Mouse (Mus musculus) intestine, embryonic 16.5 days (tissue): ENCODE measurements around the gene Mfsd11. TPM values are rescaled to one million over a fixed set of nuclear protein-coding genes. Genes with fewer than 3 reads are reported as not detected.
"Not testable (repeated sequence)": the region's sequence is repeated elsewhere in the genome, so short reads cannot be mapped to it uniquely, and the experiment has no call there.

Source experiments
- ATAC-seq: fragments of 200-750 bp; cut with Nextera tagmentation; 2 replicates; pipeline ENCODE4 v1.8.0; 2017; ENCODE audit warnings: moderate TSS enrichment, moderate library complexity
- H3K27ac ChIP-seq: fragments of 300-500 bp; sonication (generic); 2 replicates; pipeline ENCODE4 v1.5.1; 2014; ENCODE audit warnings: mild to moderate bottlenecking, low read length
- H3K27me3 ChIP-seq: fragments of 300-500 bp; sonication (generic); replicated peaks from 2 replicates; pipeline ENCODE4 v1.6.1; 2014; ENCODE audit warnings: low read length, control low read depth, mixed read lengths; ENCODE audit not compliant: control insufficient read depth, insufficient read depth
- H3K36me3 ChIP-seq: fragments of 300-500 bp; sonication (generic); 2 replicates; pipeline ENCODE4 v1.6.1; 2014; ENCODE audit warnings: low read length, control low read depth; ENCODE audit not compliant: control insufficient read depth, insufficient read depth
- H3K4me1 ChIP-seq: fragments of 300-500 bp; sonication (generic); 2 replicates; pipeline ENCODE4 v1.6.1; 2014; ENCODE audit warnings: low read length, control low read depth, mixed read lengths; ENCODE audit not compliant: control insufficient read depth, insufficient read depth
- H3K4me2 ChIP-seq: fragments of 300-500 bp; sonication (generic); 2 replicates; pipeline ENCODE4 v1.6.1; 2014; ENCODE audit warnings: low read depth, low read length, control low read depth
- H3K4me3 ChIP-seq: fragments of 300-500 bp; sonication (generic); 2 replicates; pipeline ENCODE4 v1.5.1; 2014; ENCODE audit warnings: mild to moderate bottlenecking, low read length
- H3K9ac ChIP-seq: fragments of 300-500 bp; sonication (generic); 2 replicates; pipeline ENCODE4 v1.6.1; 2014; ENCODE audit warnings: low read depth, low read length
- H3K9me3 ChIP-seq: fragments of 300-500 bp; sonication (generic); 2 replicates; pipeline ENCODE4 v1.6.1; 2016; ENCODE audit warnings: low read length, control low read depth; ENCODE audit not compliant: control insufficient read depth
- WGBS: fragments of 180-500 bp; shearing (Covaris S2); extraction: QIAGEN DNeasy Blood & Tissue Kit; methylation state at CpG from one replicate; pipeline ENCODE4 v1.1.7; 2014; 5-methylcytosine and 5-hydroxymethylcytosine counted together
- polyA plus RNA-seq: library from polyadenylated mRNA; unstranded; fragments of >200 nt; fragmentation: Nextera tagmentation; extraction: Ambion mirVana; gene quantifications from 2 replicates; pipeline ENCODE4 v1.2.1, GENCODE M21; 2015

Gene Mfsd11
- polyA plus RNA-seq, 1 experiment from 2014 or later: 47.3 TPM

DNA sequence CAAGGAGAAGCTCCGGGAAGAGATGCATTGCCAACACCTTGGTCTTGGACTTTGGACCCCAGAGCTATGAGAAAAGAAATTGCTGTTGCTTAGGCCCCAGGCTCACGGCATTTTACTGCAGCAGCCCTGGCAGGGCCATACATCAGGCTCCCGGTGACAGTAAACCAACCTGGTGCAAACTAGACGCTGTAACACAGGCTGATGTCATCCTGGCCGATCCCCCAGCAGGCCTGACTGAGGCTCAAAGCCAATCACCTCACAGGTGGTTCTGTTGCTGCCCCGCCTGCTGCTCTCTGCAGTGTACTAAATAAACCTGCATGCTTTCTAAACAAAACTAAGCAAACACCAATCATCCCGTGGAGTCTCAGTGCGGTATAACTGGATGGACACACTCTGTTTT, 33.5 kb upstream of the Mfsd11 start:
- peak overlapping the region; percentile 29 for H3K9ac ChIP-seq
- WGBS: 27% methylated on average over 8 of the region's 8 CpGs
- H3K9me3 ChIP-seq: no peaks in the 10 kb centered on the region
- H3K27ac ChIP-seq: peak overlapping the region; percentile 77
- H3K4me1 ChIP-seq: peaks cover 67% of the 10 kb centered on the region
- no peaks in the 10 kb centered on the region for H3K36me3 ChIP-seq
- peak overlapping the region; percentile 19; the same call in 1 of the 2 replicates for H3K4me2 ChIP-seq
- no peak overlapping the region for H3K4me3 ChIP-seq
- ATAC-seq: peak; percentile 87
- H3K27me3 ChIP-seq: no peaks in the 10 kb centered on the region

- H3K4me3 ChIP-seq: no peak overlapping the region
- no peak overlapping the region for H3K9ac ChIP-seq
- no peaks in the 10 kb centered on the region for H3K27me3 ChIP-seq
- peaks cover 56% of the 10 kb centered on the region for H3K4me1 ChIP-seq
- no peak for ATAC-seq
- no peaks in the 10 kb centered on the region for H3K9me3 ChIP-seq
- H3K4me2 ChIP-seq: no peak overlapping the region
- 77% methylated on average over 5 of the region's 5 CpGs for WGBS
- peak overlapping the region; percentile 77; the same call in 1 of the 2 replicates for H3K27ac ChIP-seq
- H3K36me3 ChIP-seq: no peaks in the 10 kb centered on the region
These were observed 32.2 kb upstream of the Mfsd11 start for GRCm38 (mm10) chr11:116819932-116820593.

GRCm38 (mm10) chr11:116821057-116821940, 30.9 kb upstream of the Mfsd11 start:
- Histone ChIP-seq H3K27me3 (no peaks in the 10 kb centered on the region), H3K9me3 (no peaks in the 10 kb centered on the region), H3K4me3 (no peak overlapping the region), H3K4me1 (peaks cover 59% of the 10 kb centered on the region), H3K9ac (peak overlapping the region; percentile 17; the same call in 1 of the 2 replicates), H3K27ac (peak overlapping the region; percentile 7; the same call in 1 of the 2 replicates), H3K4me2 (no peak overlapping the region), H3K36me3 (no peaks in the 10 kb centered on the region)
- no peak for ATAC-seq
- WGBS: 60% methylated on average over 13 of the region's 13 CpGs

DNA sequence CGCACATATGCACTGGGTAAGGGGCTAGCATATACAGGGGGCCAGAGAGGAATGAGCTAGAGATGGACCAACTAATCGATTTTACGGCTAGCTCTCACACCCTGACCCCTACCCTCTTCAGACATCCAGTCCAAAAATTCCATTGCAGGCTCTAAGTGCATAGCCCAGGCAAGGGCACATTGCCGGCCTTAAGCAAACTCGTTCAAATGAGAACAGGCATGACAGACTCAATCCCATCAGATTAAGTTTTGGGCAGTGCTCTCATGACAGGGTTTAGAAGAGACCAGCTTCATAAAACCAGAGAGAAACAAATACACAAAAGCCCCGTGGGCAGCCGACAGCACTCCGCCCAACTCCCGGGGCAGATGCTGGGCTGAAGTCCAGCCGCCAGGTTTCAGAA, 30.0 kb upstream of the Mfsd11 start:
- ATAC-seq: no peak
- Histone ChIP-seq H3K4me1 (peaks cover 61% of the 10 kb centered on the region), H3K9ac (no peak overlapping the region), H3K36me3 (no peaks in the 10 kb centered on the region), H3K9me3 (no peaks in the 10 kb centered on the region), H3K4me3 (no peak overlapping the region), H3K4me2 (no peak overlapping the region), H3K27me3 (no peaks in the 10 kb centered on the region), H3K27ac (no peak overlapping the region)
- 55% methylated on average over 10 of the region's 10 CpGs for WGBS

DNA sequence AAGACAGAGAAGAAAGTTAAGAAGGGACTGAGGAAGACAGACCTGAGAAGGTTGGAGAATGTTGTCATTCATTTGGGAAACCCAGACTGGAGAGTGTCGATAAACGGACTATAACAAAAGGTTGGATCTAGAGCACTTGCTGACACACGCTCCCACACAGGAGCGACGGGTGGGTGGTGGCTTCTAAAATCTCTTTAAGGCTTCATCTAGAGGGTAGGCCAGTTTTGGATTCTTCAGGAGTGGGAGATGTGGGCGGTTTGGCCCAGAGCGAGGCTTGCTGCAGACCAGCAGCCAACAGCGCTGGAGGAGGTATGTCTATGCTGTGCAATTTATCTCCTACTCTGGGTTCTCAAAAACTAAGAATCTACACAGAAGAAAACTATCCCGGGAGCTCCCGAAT, 29.6 kb upstream of the Mfsd11 start:
- WGBS: 81% methylated on average over 10 of the region's 10 CpGs
- Histone ChIP-seq H3K4me1 (peaks cover 61% of the 10 kb centered on the region), H3K27ac (no peak overlapping the region)

DNA sequence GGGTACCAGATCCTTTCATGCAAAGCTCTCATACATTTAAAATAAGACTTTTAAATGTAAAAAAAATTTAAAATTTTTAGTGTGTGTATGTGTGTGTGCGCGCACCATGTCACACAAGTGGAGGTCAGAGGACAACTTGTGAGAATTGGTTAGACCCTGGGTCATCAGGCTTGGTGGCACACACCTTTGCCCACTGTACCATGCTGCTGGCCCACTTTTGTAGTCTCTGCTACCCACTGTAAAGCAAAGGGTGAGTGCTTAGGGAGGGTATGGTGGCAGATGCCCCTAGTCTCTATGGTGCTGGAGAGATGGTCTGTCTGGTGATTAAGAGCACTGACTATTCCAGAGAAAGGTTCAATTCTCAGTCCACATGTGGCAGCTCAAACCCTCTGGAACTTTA, 29.0 kb upstream of the Mfsd11 start:
- 99% methylated on average over 2 of the region's 2 CpGs for WGBS
- H3K36me3 ChIP-seq: no peaks in the 10 kb centered on the region
- no peak overlapping the region for H3K4me3 ChIP-seq
- peaks cover 60% of the 10 kb centered on the region for H3K4me1 ChIP-seq
- no peaks in the 10 kb centered on the region for H3K27me3 ChIP-seq
- no peak overlapping the region for H3K9ac ChIP-seq
- H3K9me3 ChIP-seq: no peaks in the 10 kb centered on the region
- no peak for ATAC-seq
- no peak overlapping the region for H3K4me2 ChIP-seq
- no peak overlapping the region for H3K27ac ChIP-seq

More for the DNA sequence above, 29.6 kb upstream of the Mfsd11 start:
- Histone ChIP-seq H3K36me3 (no peaks in the 10 kb centered on the region), H3K9ac (no peak overlapping the region), H3K4me2 (no peak overlapping the region), H3K4me3 (no peak overlapping the region), H3K27me3 (no peaks in the 10 kb centered on the region), H3K9me3 (no peaks in the 10 kb centered on the region)
- ATAC-seq: no peak

DNA sequence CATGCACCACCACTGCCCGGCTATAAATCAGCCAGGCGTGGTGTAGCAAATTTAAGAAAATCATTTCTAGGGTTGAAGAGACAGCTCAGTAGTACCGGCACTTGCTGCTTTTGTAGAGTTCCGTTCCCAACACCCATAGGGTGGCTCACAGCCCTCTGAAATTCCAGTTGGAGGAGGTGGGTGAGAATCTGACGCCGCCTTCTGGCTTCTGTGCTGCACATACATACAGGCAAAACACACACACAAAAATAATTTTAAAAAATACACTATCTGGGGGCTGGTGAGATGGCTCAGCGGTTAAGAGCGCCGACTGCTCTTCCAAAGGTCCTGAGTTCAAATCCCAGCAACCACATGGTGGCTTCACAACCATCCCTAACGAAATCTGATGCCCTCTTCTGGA, 28.4 kb upstream of the Mfsd11 start:
- not testable (repeated sequence) for H3K9me3 ChIP-seq, H3K4me2 ChIP-seq, H3K4me3 ChIP-seq, H3K9ac ChIP-seq, ATAC-seq, H3K27me3 ChIP-seq, H3K36me3 ChIP-seq, H3K27ac ChIP-seq
- H3K4me1 ChIP-seq: peaks cover 59% of the 10 kb centered on the region
- 98% methylated on average over 9 of the region's 10 CpGs for WGBS

DNA sequence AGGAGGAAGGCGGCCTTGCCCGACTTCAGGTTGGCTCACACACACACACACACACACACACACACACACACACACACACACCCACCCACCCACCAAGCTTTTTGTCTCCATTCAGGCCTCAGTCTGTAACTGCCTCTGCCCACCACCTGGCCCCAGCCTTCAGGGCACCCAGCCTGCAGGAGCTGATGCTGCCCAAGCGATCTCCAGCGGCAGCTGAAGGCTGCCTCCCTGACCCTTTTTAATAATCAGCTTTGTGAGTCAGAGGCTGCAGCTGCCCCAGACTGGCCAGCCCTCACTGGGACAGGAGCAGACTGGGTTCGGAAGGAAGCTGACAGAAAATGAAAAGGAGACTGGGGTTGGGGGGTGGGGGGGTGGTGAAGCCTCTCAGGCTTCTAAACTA, 27.0 kb upstream of the Mfsd11 start:
- Histone ChIP-seq H3K9me3 (no peaks in the 10 kb centered on the region), H3K36me3 (no peaks in the 10 kb centered on the region), H3K9ac (0 out of 2 replicates have a peak overlapping the region, but pooled peaks have one; percentile 24), H3K27me3 (no peaks in the 10 kb centered on the region), H3K27ac (peak overlapping the region; percentile 54), H3K4me3 (no peak overlapping the region), H3K4me1 (peaks cover 46% of the 10 kb centered on the region), H3K4me2 (no peak overlapping the region; the same call in 1 of the 2 replicates)
- ATAC-seq: no peak
- 65% methylated on average over 5 of the region's 5 CpGs for WGBS
